In the genomic region with DNA sequence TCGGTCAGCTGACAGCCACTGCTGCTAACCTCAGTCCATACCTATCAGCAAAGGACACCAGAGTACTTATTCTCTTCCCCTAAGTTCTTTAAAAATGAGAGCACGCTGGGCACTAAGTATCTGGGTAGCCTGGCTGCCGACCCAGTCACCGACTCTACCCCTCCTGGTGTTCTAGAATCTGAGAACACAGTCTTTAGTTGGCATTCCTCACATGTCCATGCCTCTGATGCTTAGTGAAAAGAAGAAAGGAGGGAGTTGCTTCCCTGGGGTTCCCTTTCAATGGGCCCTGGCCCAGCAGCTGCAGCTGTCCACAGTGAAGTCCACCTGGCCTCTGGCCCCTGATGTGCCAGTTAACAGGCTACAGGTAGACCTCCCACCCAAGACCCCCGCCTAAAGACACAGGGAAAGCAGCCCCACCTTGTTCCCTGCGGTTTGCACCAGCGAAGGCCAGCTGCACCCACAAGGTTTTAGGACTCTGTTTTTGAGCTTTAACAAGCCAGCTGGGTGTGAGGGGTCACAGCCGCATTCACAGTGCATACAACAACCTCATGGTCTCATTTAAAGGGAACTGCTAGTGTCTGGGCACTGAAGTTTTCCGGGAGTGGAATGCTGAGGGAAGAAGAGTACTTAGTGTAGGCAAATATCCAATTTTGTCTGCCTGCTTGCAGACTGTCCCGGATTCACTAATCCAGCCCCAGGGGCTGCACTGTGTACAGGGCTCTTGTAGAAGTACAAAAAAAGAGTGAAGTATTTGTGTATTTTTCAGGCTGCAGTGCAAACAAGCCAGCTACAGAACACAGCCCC, we compare ENCODE assay signal across 8 mouse cellular contexts. TPM values are rescaled to one million over a fixed set of nuclear protein-coding genes. Genes with fewer than 3 reads are reported as not detected.
DNase-seq lines count a peak whose midpoint lies in the region; ATAC-seq and TF ChIP-seq lines count a peak whose summit lies in the region.

No protein-coding gene starts in this region.

- TF ChIP-seq EP300 in lung, postnatal 0 days (IDR thresholded peaks at IDR 0.05), result no peak

- H3K36me3 ChIP-seq in lung, postnatal 0 days (ENCODE audit: insufficient read depth, low read length), result no peaks in the 10 kb centered on the region
- no peaks in the 10 kb centered on the region for H3K36me3 ChIP-seq in limb, embryonic 11.5 days (ENCODE audit: control insufficient read depth, insufficient read depth, low read length)
- no peaks in the 10 kb centered on the region for H3K36me3 ChIP-seq in stomach, embryonic 15.5 days

- peaks cover 8% of the 10 kb centered on the region; the same call in 1 of the 2 replicates for H3K27me3 ChIP-seq in cerebellum, adult 2 months (ENCODE audit: control insufficient read depth, insufficient read depth, low read length)
- peaks cover 47% of the 10 kb centered on the region; the same call in 1 of the 2 replicates for H3K27me3 ChIP-seq in lung, postnatal 0 days (replicated peaks; ENCODE audit: insufficient read depth, low read length)
- no peaks in the 10 kb centered on the region for H3K27me3 ChIP-seq in limb, embryonic 11.5 days (ENCODE audit: control insufficient read depth, insufficient read depth, low read length)
- 0 out of 2 replicates have a peak, but pooled peaks cover 17% of the 10 kb centered on the region for H3K27me3 ChIP-seq in stomach, embryonic 15.5 days (replicated peaks)

- 0 out of 2 replicates have a peak overlapping the region, but pooled peaks have one; percentile 34 for H3K27ac ChIP-seq in cerebellum, adult 2 months (ENCODE audit: insufficient read depth, low read length)
- H3K27ac ChIP-seq in lung, postnatal 0 days (ENCODE audit: low read length), result no peak overlapping the region
- no peak overlapping the region; the same call in 1 of the 2 replicates for H3K27ac ChIP-seq in limb, embryonic 11.5 days (replicated peaks; ENCODE audit: low read depth, low read length)
- peak overlapping the region; percentile 90 for H3K27ac ChIP-seq in stomach, embryonic 15.5 days

- peaks cover 8% of the 10 kb centered on the region; the same call in 1 of the 2 replicates for H3K4me1 ChIP-seq in cerebellum, adult 2 months (ENCODE audit: control insufficient read depth, insufficient read depth, low read length)
- 0 out of 2 replicates have a peak, but pooled peaks cover 4% of the 10 kb centered on the region for H3K4me1 ChIP-seq in lung, postnatal 0 days (ENCODE audit: insufficient read depth, low read depth, low read length)
- H3K4me1 ChIP-seq in lung, adult 2 months (ENCODE audit: control insufficient read depth, insufficient read depth, low read length), result peaks cover 9% of the 10 kb centered on the region
- H3K4me1 ChIP-seq in limb, embryonic 11.5 days (ENCODE audit: control insufficient read depth, insufficient read depth, low read length), result peaks cover 30% of the 10 kb centered on the region
- H3K4me1 ChIP-seq in stomach, embryonic 15.5 days, result peaks cover 38% of the 10 kb centered on the region

- no peak overlapping the region for H3K4me3 ChIP-seq in cerebellum, adult 2 months (replicated peaks; ENCODE audit: insufficient read depth, low read depth, low read length)
- H3K4me3 ChIP-seq in lung, postnatal 0 days (ENCODE audit: low read depth, low read length), result no peak overlapping the region
- no peak overlapping the region for H3K4me3 ChIP-seq in lung, adult 2 months (replicated peaks; ENCODE audit: extremely low read depth, low read depth, low read length)
- peak overlapping the region; percentile 82; the same call in 1 of the 2 replicates for H3K4me3 ChIP-seq in limb, embryonic 11.5 days (ENCODE audit: low read depth, low read length)
- H3K4me3 ChIP-seq in stomach, embryonic 15.5 days (replicated peaks), result no peak overlapping the region

- TF ChIP-seq CTCF in cerebellum, adult 2 months (IDR thresholded peaks at IDR 0.05; ENCODE audit: borderline replicate concordance, insufficient read depth, low read depth, low read length), result no peak
- no peak for TF ChIP-seq CTCF in lung, postnatal 0 days (IDR thresholded peaks at IDR 0.05)
- no peak for TF ChIP-seq CTCF in lung, adult 2 months (IDR thresholded peaks at IDR 0.05; ENCODE audit: insufficient read depth, low read length)

- H3K9me3 ChIP-seq in lung, postnatal 0 days (ENCODE audit: low read length), result no peaks in the 10 kb centered on the region
- no peaks in the 10 kb centered on the region for H3K9me3 ChIP-seq in limb, embryonic 11.5 days (ENCODE audit: control insufficient read depth, low read length)
- no peaks in the 10 kb centered on the region for H3K9me3 ChIP-seq in stomach, embryonic 15.5 days

- no peak for ATAC-seq in lung, postnatal 0 days
- ATAC-seq in limb, embryonic 11.5 days (ENCODE audit: insufficient number of reproducible peaks, low FRiP score, low TSS enrichment, low read depth), result no peak
- ATAC-seq in stomach, embryonic 15.5 days (ENCODE audit: insufficient read depth, low FRiP score, low read depth), result no peak

- no peak overlapping the region for H3K4me2 ChIP-seq in lung, postnatal 0 days (replicated peaks; ENCODE audit: low read depth, low read length)
- peak overlapping the region; percentile 89 for H3K4me2 ChIP-seq in limb, embryonic 11.5 days (ENCODE audit: low read depth, severe bottlenecking)
- H3K4me2 ChIP-seq in stomach, embryonic 15.5 days, result peak overlapping the region; percentile 86

- H3K9ac ChIP-seq in lung, postnatal 0 days (replicated peaks; ENCODE audit: low read depth), result no peak overlapping the region
- no peak overlapping the region for H3K9ac ChIP-seq in limb, embryonic 11.5 days (ENCODE audit: low read length)
- H3K9ac ChIP-seq in stomach, embryonic 15.5 days, result no peak overlapping the region

- DNase-seq in cerebellum, adult 2 months, result no peak
- DNase-seq in cerebellum, adult 8-10 months, result no peak
- peak; percentile 36 for DNase-seq in lung, postnatal 0 days (ENCODE audit: low spot score)
- no peak for DNase-seq in lung, adult 2 months
- peak; percentile 61 for DNase-seq in limb, embryonic 11.5 days (ENCODE audit: low spot score)
- DNase-seq in urinary bladder, adult 18-20 months (ENCODE audit: low spot score in 2 of 2), result no peak
- DNase-seq in thymus, postnatal 14 days, result no peak

- 46% methylated on average over 10 of the region's 10 CpGs for WGBS in cerebellum, adult 2 months
- 28% methylated on average over 10 of the region's 10 CpGs for WGBS in lung, postnatal 0 days
- WGBS in lung, adult 2 months, result 42% methylated on average over 10 of the region's 10 CpGs
- WGBS in limb, embryonic 11.5 days, result 9% methylated on average over 10 of the region's 10 CpGs
- WGBS in stomach, embryonic 15.5 days, result 28% methylated on average over 10 of the region's 10 CpGs

- TF ChIP-seq POLR2A in cerebellum, adult 2 months (IDR thresholded peaks at IDR 0.05; ENCODE audit: borderline replicate concordance, insufficient read depth, low read length), result no peak
- no peak for TF ChIP-seq POLR2A in lung, adult 2 months (IDR thresholded peaks at IDR 0.05; ENCODE audit: borderline replicate concordance, extremely low read depth, low read depth, low read length)

RNA-seq across cellular contexts. Expression of a gene that starts 3.4 kb away (rescaled TPM):
- polyA plus RNA-seq in cerebellum, adult 2 months (2012; rRNA removed), result 2.4 and 2.7 TPM in 2 replicates
- 1.9 and 2.7 TPM in 2 replicates for polyA plus RNA-seq in lung, postnatal 0 days (2015; fragmentation: Nextera tagmentation; extraction: Ambion mirVana)
- polyA plus RNA-seq in lung, adult 2 months (2012; rRNA removed), result 4.1 and 4.4 TPM in 2 replicates
- 17.7 and 17.8 TPM in 2 replicates for polyA plus RNA-seq in limb, embryonic 11.5 days (2014; fragmentation: Nextera tagmentation; extraction: Ambion mirVana)
- 7.7 and 8.1 TPM in 2 replicates for polyA plus RNA-seq in stomach, embryonic 15.5 days (2015; fragmentation: Nextera tagmentation; extraction: Ambion mirVana)

Comparison
In these comparisons a context has a peak if more than half of its experiments do, and no peak if none do; other contexts are left out.
1. DNase-seq: peak in lung, postnatal 0 days (single experiment) and limb, embryonic 11.5 days (single experiment); none in cerebellum, adult 2 months (0 of 2), cerebellum, adult 8-10 months (single experiment), lung, adult 2 months (single experiment), urinary bladder, adult 18-20 months (0 of 2) and thymus, postnatal 14 days (single experiment).
2. H3K27ac ChIP-seq: peak in cerebellum, adult 2 months (single experiment) and stomach, embryonic 15.5 days (single experiment); none in lung, postnatal 0 days (single experiment) and limb, embryonic 11.5 days (single experiment).